Mouse (Mus musculus) urinary bladder, postnatal 4 days (tissue): ENCODE data around the gene Zdhhc5.
"Not testable (repeated sequence)": the region's sequence is repeated elsewhere in the genome, so short reads cannot be mapped to it uniquely, and the experiment has no call there.

ENCODE experiments used
- DNase-seq, 2 experiments: peaks; one replicate each; pipeline ENCODE4 v3.0.0; 2021 to 2022; ENCODE audit warnings: low spot score in 2 of 2

Gene Zdhhc5

GRCm38 (mm10) chr2:84695007-84695695 is 19.8 kb downstream of the Zdhhc5 start:
- DNase-seq = no peak

- DNase-seq = no peak
Observed at GRCm38 (mm10) chr2:84690050-84690449, 24.9 kb downstream of the Zdhhc5 start.

GRCm38 (mm10) chr2:84688080-84688844 is 26.7 kb downstream of the Zdhhc5 start:
- no peak for DNase-seq

- DNase-seq = no peak
Observed at GRCm38 (mm10) chr2:84682605-84683183, 32.3 kb downstream of the Zdhhc5 start.

GRCm38 (mm10) chr2:84679016-84679415 is 36.0 kb downstream of the Zdhhc5 start, which contains the start of gene Tmx2:
Tmx2 (minus strand) TSS chr2:84679140.
- DNase-seq = no peak

GRCm38 (mm10) chr2:84677968-84678880 is 36.8 kb downstream of the Zdhhc5 start, which contains the start of the genes Gm28635 and Med19:
Gm28635 (minus strand) TSS chr2:84678041.
Med19 (plus strand) TSS chr2:84678402.
- peak; percentile 83 to 88 for DNase-seq

- no peak for DNase-seq
Observed at GRCm38 (mm10) chr2:84677270-84677967, 37.6 kb downstream of the Zdhhc5 start.

- DNase-seq = not testable (repeated sequence)
Observed at GRCm38 (mm10) chr2:84671535-84671934, 43.4 kb downstream of the Zdhhc5 start.

GRCm38 (mm10) chr2:84670569-84670933 is 44.4 kb downstream of the Zdhhc5 start, which contains the start of gene Selenoh:
Selenoh (minus strand) TSS chr2:84670770.
- DNase-seq = peak; percentile 77 to 85

- no peak for DNase-seq
Observed at GRCm38 (mm10) chr2:84669828-84670568, 45.0 kb downstream of the Zdhhc5 start.

GRCm38 (mm10) chr2:84666081-84666480 is 48.9 kb downstream of the Zdhhc5 start:
- no peak for DNase-seq

GRCm38 (mm10) chr2:84662866-84663265 is 52.1 kb downstream of the Zdhhc5 start:
- DNase-seq = no peak

- DNase-seq = no peak
Observed at GRCm38 (mm10) chr2:84660253-84660652, 54.7 kb downstream of the Zdhhc5 start.

- no peak for DNase-seq
Observed at GRCm38 (mm10) chr2:84658806-84659205, 56.2 kb downstream of the Zdhhc5 start, which contains the start of gene Btbd18. Btbd18 (plus strand) TSS chr2:84659079.

GRCm38 (mm10) chr2:84655864-84656263 is 59.1 kb downstream of the Zdhhc5 start:
- DNase-seq = no peak

GRCm38 (mm10) chr2:84653354-84653753 is 61.6 kb downstream of the Zdhhc5 start:
- no peak for DNase-seq

GRCm38 (mm10) chr2:84650464-84651195 is 64.3 kb downstream of the Zdhhc5 start, which contains the start of gene Ctnnd1:
Ctnnd1 (minus strand) TSS chr2:84650765.
- DNase-seq = peak; percentile 75 to 83

GRCm38 (mm10) chr2:84649674-84650073 is 65.3 kb downstream of the Zdhhc5 start:
- DNase-seq = no peak

- no peak for DNase-seq
Observed at GRCm38 (mm10) chr2:84648369-84648768, 66.6 kb downstream of the Zdhhc5 start.
